Mouse (Mus musculus): ENCODE measurements around the gene Fam198b. TPM values are rescaled to one million over a fixed set of nuclear protein-coding genes. Genes with fewer than 3 reads are reported as not detected.
A peak's percentile ranks its signal among the peaks of the same experiment; 100 is the strongest.

The Fam198b gene
- polyA plus RNA-seq, 1 experiment from 2014 or later, result 11.7 TPM

- H3K27me3 ChIP-seq, result no peaks in the 10 kb centered on the region
Observed at GRCm38 (mm10) chr3:79971542-79971941, 87.2 kb downstream of the Fam198b start.

GRCm38 (mm10) chr3:79976786-79977185, 92.5 kb downstream of the Fam198b start:
- no peaks in the 10 kb centered on the region for H3K27me3 ChIP-seq
- no peak overlapping the region for H3K4me3 ChIP-seq
- H3K4me1 ChIP-seq, result peaks cover 6% of the 10 kb centered on the region; the same call in 1 of the 2 replicates
- no peak overlapping the region for H3K4me2 ChIP-seq (replicated peaks)
- no peak overlapping the region for H3K27ac ChIP-seq
- 69% methylated on average over 3 of the region's 3 CpGs for WGBS
- no peaks in the 10 kb centered on the region for H3K36me3 ChIP-seq
- no peak for ATAC-seq (ENCODE audit: low FRiP score, low read depth)
- no peaks in the 10 kb centered on the region for H3K9me3 ChIP-seq
- no peak overlapping the region for H3K9ac ChIP-seq

More at GRCm38 (mm10) chr3:79971542-79971941, 87.2 kb downstream of the Fam198b start:
- H3K9me3 ChIP-seq, result no peaks in the 10 kb centered on the region
- H3K36me3 ChIP-seq, result no peaks in the 10 kb centered on the region
- H3K27ac ChIP-seq, result no peak overlapping the region
- H3K9ac ChIP-seq, result no peak overlapping the region
- H3K4me2 ChIP-seq (replicated peaks), result no peak overlapping the region
- no peak overlapping the region for H3K4me3 ChIP-seq
- no peaks in the 10 kb centered on the region for H3K4me1 ChIP-seq
- ATAC-seq (ENCODE audit: low FRiP score, low read depth), result no peak
- 82% methylated on average over 7 of the region's 7 CpGs for WGBS

- H3K4me1 ChIP-seq, result peaks cover 6% of the 10 kb centered on the region; the same call in 1 of the 2 replicates
- H3K9me3 ChIP-seq, result no peaks in the 10 kb centered on the region
- no peaks in the 10 kb centered on the region for H3K36me3 ChIP-seq
- no peak overlapping the region for H3K9ac ChIP-seq
- no peak for ATAC-seq (ENCODE audit: low FRiP score, low read depth)
- no peak overlapping the region for H3K4me3 ChIP-seq
- H3K4me2 ChIP-seq (replicated peaks), result no peak overlapping the region
- H3K27me3 ChIP-seq, result no peaks in the 10 kb centered on the region
- WGBS, result 64% methylated on average over 11 of the region's 11 CpGs
- H3K27ac ChIP-seq, result no peak overlapping the region
Observed at GRCm38 (mm10) chr3:79977656-79978450, 93.5 kb downstream of the Fam198b start.

- H3K9ac ChIP-seq, result no peak overlapping the region
- 94% methylated on average over 1 of the region's 1 CpGs for WGBS
- H3K36me3 ChIP-seq, result no peaks in the 10 kb centered on the region
- H3K27me3 ChIP-seq, result no peaks in the 10 kb centered on the region
- no peak overlapping the region for H3K27ac ChIP-seq
- H3K4me3 ChIP-seq, result no peak overlapping the region
- peaks cover 6% of the 10 kb centered on the region; the same call in 1 of the 2 replicates for H3K4me1 ChIP-seq
- H3K4me2 ChIP-seq (replicated peaks), result no peak overlapping the region
- H3K9me3 ChIP-seq, result no peaks in the 10 kb centered on the region
- ATAC-seq (ENCODE audit: low FRiP score, low read depth), result no peak
Observed at GRCm38 (mm10) chr3:79980714-79981113, 96.4 kb downstream of the Fam198b start.

GRCm38 (mm10) chr3:79983961-79984419, 99.7 kb downstream of the Fam198b start:
- Histone ChIP-seq H3K9ac (no peak overlapping the region), H3K4me2 (replicated peaks) (no peak overlapping the region), H3K27me3 (no peaks in the 10 kb centered on the region), H3K4me1 (no peaks in the 10 kb centered on the region; the same call in 1 of the 2 replicates), H3K4me3 (no peak overlapping the region), H3K27ac (no peak overlapping the region), H3K36me3 (no peaks in the 10 kb centered on the region), H3K9me3 (no peaks in the 10 kb centered on the region)
- ATAC-seq (ENCODE audit: low FRiP score, low read depth), result no peak
- 86% methylated on average over 2 of the region's 2 CpGs for WGBS

GRCm38 (mm10) chr3:79984542-79984941, 100.2 kb downstream of the Fam198b start:
- Histone ChIP-seq H3K4me2 (replicated peaks) (no peak overlapping the region), H3K9ac (no peak overlapping the region), H3K27me3 (no peaks in the 10 kb centered on the region), H3K36me3 (no peaks in the 10 kb centered on the region), H3K27ac (no peak overlapping the region), H3K4me1 (no peaks in the 10 kb centered on the region; the same call in none of the 2 replicates), H3K9me3 (no peaks in the 10 kb centered on the region), H3K4me3 (no peak overlapping the region)
- 35% methylated on average over 1 of the region's 1 CpGs for WGBS
- ATAC-seq (ENCODE audit: low FRiP score, low read depth), result no peak

GRCm38 (mm10) chr3:79989250-79989649, 104.9 kb downstream of the Fam198b start:
- Histone ChIP-seq H3K27me3 (no peaks in the 10 kb centered on the region), H3K4me1 (no peaks in the 10 kb centered on the region; the same call in none of the 2 replicates), H3K9ac (no peak overlapping the region), H3K36me3 (no peaks in the 10 kb centered on the region), H3K4me2 (replicated peaks) (no peak overlapping the region), H3K27ac (no peak overlapping the region), H3K9me3 (no peaks in the 10 kb centered on the region), H3K4me3 (no peak overlapping the region)
- WGBS, result 18% methylated on average over 8 of the region's 8 CpGs
- peak; percentile 69 for ATAC-seq (ENCODE audit: low FRiP score, low read depth)

- Histone ChIP-seq H3K4me1 (no peaks in the 10 kb centered on the region; the same call in none of the 2 replicates), H3K9ac (no peak overlapping the region), H3K27ac (no peak overlapping the region), H3K4me3 (no peak overlapping the region), H3K4me2 (replicated peaks) (no peak overlapping the region), H3K9me3 (no peaks in the 10 kb centered on the region), H3K27me3 (no peaks in the 10 kb centered on the region), H3K36me3 (no peaks in the 10 kb centered on the region)
- no peak for ATAC-seq (ENCODE audit: low FRiP score, low read depth)
- 45% methylated on average over 2 of the region's 2 CpGs for WGBS
Observed at GRCm38 (mm10) chr3:79989911-79990310, 105.6 kb downstream of the Fam198b start.

GRCm38 (mm10) chr3:79990480-79990879, 106.1 kb downstream of the Fam198b start:
- H3K4me2 ChIP-seq (replicated peaks), result no peak overlapping the region
- H3K4me1 ChIP-seq, result no peaks in the 10 kb centered on the region; the same call in none of the 2 replicates
- no peak overlapping the region for H3K27ac ChIP-seq
- H3K9ac ChIP-seq, result no peak overlapping the region
- no peak for ATAC-seq (ENCODE audit: low FRiP score, low read depth)
- H3K9me3 ChIP-seq, result no peaks in the 10 kb centered on the region
- H3K36me3 ChIP-seq, result no peaks in the 10 kb centered on the region
- H3K4me3 ChIP-seq, result no peak overlapping the region
- no peaks in the 10 kb centered on the region for H3K27me3 ChIP-seq

- Histone ChIP-seq H3K27ac (no peak overlapping the region), H3K36me3 (no peaks in the 10 kb centered on the region), H3K9me3 (no peaks in the 10 kb centered on the region), H3K4me2 (replicated peaks) (no peak overlapping the region), H3K9ac (no peak overlapping the region), H3K27me3 (no peaks in the 10 kb centered on the region), H3K4me1 (no peaks in the 10 kb centered on the region; the same call in none of the 2 replicates), H3K4me3 (no peak overlapping the region)
- WGBS, result 78% methylated on average over 5 of the region's 5 CpGs
- ATAC-seq (ENCODE audit: low FRiP score, low read depth), result no peak
Observed at GRCm38 (mm10) chr3:79994029-79994539, 109.8 kb downstream of the Fam198b start.

- ATAC-seq (ENCODE audit: low FRiP score, low read depth), result peak; percentile 69
Observed at GRCm38 (mm10) chr3:79995726-79996125, 111.4 kb downstream of the Fam198b start.

More at GRCm38 (mm10) chr3:79995726-79996125, 111.4 kb downstream of the Fam198b start:
- Histone ChIP-seq H3K27ac (no peak overlapping the region), H3K36me3 (no peaks in the 10 kb centered on the region), H3K9me3 (no peaks in the 10 kb centered on the region), H3K27me3 (no peaks in the 10 kb centered on the region), H3K4me3 (no peak overlapping the region), H3K4me2 (replicated peaks) (no peak overlapping the region), H3K9ac (no peak overlapping the region), H3K4me1 (no peaks in the 10 kb centered on the region)
- WGBS, result 70% methylated on average over 6 of the region's 6 CpGs
